Mouse (Mus musculus): Measurements from ENCODE around the gene Erc2. TPM values are rescaled to one million over a fixed set of nuclear protein-coding genes. Genes with fewer than 3 reads are reported as not detected.
A peak's percentile ranks its signal among the peaks of the same experiment; 100 is the strongest.

Gene Erc2
- total and polyA plus RNA-seq, 2 experiments from 2014 or later, result 94.0 to 119 TPM

GRCm38 (mm10) chr14:28143998-28144397 is 521.8 kb downstream of the Erc2 start:
- WGBS, result 84% methylated on average over 2 of the region's 2 CpGs
- no peaks in the 10 kb centered on the region for H3K9me3 ChIP-seq (ENCODE audit: low read length)
- no peaks in the 10 kb centered on the region for H3K4me1 ChIP-seq (ENCODE audit: insufficient read depth, low read length)
- TF ChIP-seq CTCF (IDR thresholded peaks at IDR 0.05), result no peak
- no peaks in the 10 kb centered on the region for H3K27me3 ChIP-seq (ENCODE audit: insufficient read depth, low read length)
- H3K27ac ChIP-seq (ENCODE audit: low read depth, low read length), result no peak overlapping the region
- DNase-seq (ENCODE audit: low spot score) (no peak), ATAC-seq (ENCODE audit: low FRiP score) (no peak)
- H3K9ac ChIP-seq (replicated peaks; ENCODE audit: low read length, poor library complexity, severe bottlenecking), result no peak overlapping the region
- 0 out of 2 replicates have a peak, but pooled peaks cover 7% of the 10 kb centered on the region for H3K36me3 ChIP-seq (ENCODE audit: insufficient read depth, low read length)
- no peak overlapping the region for H3K4me2 ChIP-seq (ENCODE audit: low read depth, low read length, poor library complexity, severe bottlenecking)
- no peak overlapping the region for H3K4me3 ChIP-seq (ENCODE audit: low read depth, low read length)

GRCm38 (mm10) chr14:28147201-28147600 is 525.0 kb downstream of the Erc2 start:
- H3K4me2 ChIP-seq (ENCODE audit: low read depth, low read length, poor library complexity, severe bottlenecking), result no peak overlapping the region
- H3K4me1 ChIP-seq (ENCODE audit: insufficient read depth, low read length), result no peaks in the 10 kb centered on the region
- no peaks in the 10 kb centered on the region for H3K9me3 ChIP-seq (ENCODE audit: low read length)
- H3K27ac ChIP-seq (ENCODE audit: low read depth, low read length), result no peak overlapping the region
- no peak overlapping the region for H3K4me3 ChIP-seq (ENCODE audit: low read depth, low read length)
- no peaks in the 10 kb centered on the region for H3K36me3 ChIP-seq (ENCODE audit: insufficient read depth, low read length)
- ATAC-seq (ENCODE audit: low FRiP score), result no peak
- no peaks in the 10 kb centered on the region for H3K27me3 ChIP-seq (ENCODE audit: insufficient read depth, low read length)
- no peak for DNase-seq (ENCODE audit: low spot score)
- no peak overlapping the region for H3K9ac ChIP-seq (replicated peaks; ENCODE audit: low read length, poor library complexity, severe bottlenecking)
- no peak for TF ChIP-seq CTCF (IDR thresholded peaks at IDR 0.05)
- WGBS, result 46% methylated on average over 5 of the region's 5 CpGs

- Histone ChIP-seq H3K4me1 (ENCODE audit: insufficient read depth, low read length) (no peaks in the 10 kb centered on the region), H3K4me2 (ENCODE audit: low read depth, low read length, poor library complexity, severe bottlenecking) (no peak overlapping the region), H3K9ac (replicated peaks; ENCODE audit: low read length, poor library complexity, severe bottlenecking) (no peak overlapping the region), H3K4me3 (ENCODE audit: low read depth, low read length) (no peak overlapping the region), H3K36me3 (ENCODE audit: insufficient read depth, low read length) (no peaks in the 10 kb centered on the region; the same call in 1 of the 2 replicates), H3K9me3 (ENCODE audit: low read length) (no peaks in the 10 kb centered on the region), H3K27ac (ENCODE audit: low read depth, low read length) (no peak overlapping the region), H3K27me3 (ENCODE audit: insufficient read depth, low read length) (no peaks in the 10 kb centered on the region)
- no peak for DNase-seq (ENCODE audit: low spot score)
- no peak for ATAC-seq (ENCODE audit: low FRiP score)
- TF ChIP-seq CTCF (IDR thresholded peaks at IDR 0.05), result no peak
- WGBS, result 91% methylated on average over 3 of the region's 3 CpGs
These were observed 528.7 kb downstream of the Erc2 start for GRCm38 (mm10) chr14:28150942-28151341.

GRCm38 (mm10) chr14:28155706-28156105 is 533.5 kb downstream of the Erc2 start:
- no peak overlapping the region for H3K27ac ChIP-seq (ENCODE audit: low read depth, low read length)
- no peak for TF ChIP-seq CTCF (IDR thresholded peaks at IDR 0.05)
- H3K4me3 ChIP-seq (ENCODE audit: low read depth, low read length), result no peak overlapping the region
- H3K4me2 ChIP-seq (ENCODE audit: low read depth, low read length, poor library complexity, severe bottlenecking), result no peak overlapping the region
- H3K4me1 ChIP-seq (ENCODE audit: insufficient read depth, low read length), result no peaks in the 10 kb centered on the region
- WGBS, result 79% methylated on average over 4 of the region's 4 CpGs
- H3K36me3 ChIP-seq (ENCODE audit: insufficient read depth, low read length), result no peaks in the 10 kb centered on the region; the same call in 1 of the 2 replicates
- DNase-seq (ENCODE audit: low spot score) (peak; percentile 64), ATAC-seq (ENCODE audit: low FRiP score) (no peak)
- H3K9ac ChIP-seq (replicated peaks; ENCODE audit: low read length, poor library complexity, severe bottlenecking), result no peak overlapping the region
- H3K9me3 ChIP-seq (ENCODE audit: low read length), result no peaks in the 10 kb centered on the region
- H3K27me3 ChIP-seq (ENCODE audit: insufficient read depth, low read length), result no peaks in the 10 kb centered on the region

- Histone ChIP-seq H3K4me3 (ENCODE audit: low read depth, low read length) (no peak overlapping the region), H3K27me3 (ENCODE audit: insufficient read depth, low read length) (no peaks in the 10 kb centered on the region), H3K9me3 (ENCODE audit: low read length) (no peaks in the 10 kb centered on the region), H3K27ac (ENCODE audit: low read depth, low read length) (no peak overlapping the region), H3K9ac (replicated peaks; ENCODE audit: low read length, poor library complexity, severe bottlenecking) (no peak overlapping the region), H3K4me2 (ENCODE audit: low read depth, low read length, poor library complexity, severe bottlenecking) (no peak overlapping the region), H3K4me1 (ENCODE audit: insufficient read depth, low read length) (0 out of 2 replicates have a peak, but pooled peaks cover 7% of the 10 kb centered on the region), H3K36me3 (ENCODE audit: insufficient read depth, low read length) (no peaks in the 10 kb centered on the region)
- ATAC-seq (ENCODE audit: low FRiP score) (no peak), DNase-seq (ENCODE audit: low spot score) (no peak)
- 91% methylated on average over 2 of the region's 2 CpGs for WGBS
- TF ChIP-seq CTCF (IDR thresholded peaks at IDR 0.05), result no peak
These were observed 538.6 kb downstream of the Erc2 start for GRCm38 (mm10) chr14:28160852-28161251.

GRCm38 (mm10) chr14:28164642-28165408 is 542.6 kb downstream of the Erc2 start:
- H3K4me1 ChIP-seq (ENCODE audit: insufficient read depth, low read length), result 0 out of 2 replicates have a peak, but pooled peaks cover 7% of the 10 kb centered on the region
- peak; percentile 48 for DNase-seq (ENCODE audit: low spot score)
- ATAC-seq (ENCODE audit: low FRiP score), result no peak; the same call in 1 of the 2 replicates
- H3K9ac ChIP-seq (replicated peaks; ENCODE audit: low read length, poor library complexity, severe bottlenecking), result no peak overlapping the region; the same call in 1 of the 2 replicates
- H3K4me3 ChIP-seq (ENCODE audit: low read depth, low read length), result peak overlapping the region; percentile 12; the same call in 1 of the 2 replicates
- peak overlapping the region; percentile 37 for H3K4me2 ChIP-seq (ENCODE audit: low read depth, low read length, poor library complexity, severe bottlenecking)
- peak overlapping the region; percentile 63; the same call in 1 of the 2 replicates for H3K27ac ChIP-seq (ENCODE audit: low read depth, low read length)
- no peaks in the 10 kb centered on the region for H3K36me3 ChIP-seq (ENCODE audit: insufficient read depth, low read length)
- 12% methylated on average over 15 of the region's 15 CpGs for WGBS
- no peaks in the 10 kb centered on the region for H3K9me3 ChIP-seq (ENCODE audit: low read length)
- no peak for TF ChIP-seq CTCF (IDR thresholded peaks at IDR 0.05)
- no peaks in the 10 kb centered on the region for H3K27me3 ChIP-seq (ENCODE audit: insufficient read depth, low read length)

Data from midbrain, postnatal 0 days (tissue).